Mouse (Mus musculus): ENCODE measurements around the gene Ano1. TPM values are rescaled to one million over a fixed set of nuclear protein-coding genes. Genes with fewer than 3 reads are reported as not detected.

Gene Ano1
- polyA plus RNA-seq, 2 experiments: 8.9 to 11.5 TPM

- DNase-seq (ENCODE audit: low spot score): no peak
- no peak overlapping the region for H3K4me3 ChIP-seq (replicated peaks; ENCODE audit: low read length)
- no peaks in the 10 kb centered on the region for H3K4me1 ChIP-seq (ENCODE audit: control insufficient read depth, insufficient read depth, low read length)
- no peak overlapping the region for H3K4me2 ChIP-seq (replicated peaks; ENCODE audit: low read depth, low read length, severe bottlenecking)
- H3K9ac ChIP-seq (ENCODE audit: low read depth, low read length, severe bottlenecking): no peak overlapping the region
- no peak overlapping the region for H3K27ac ChIP-seq (replicated peaks; ENCODE audit: low read depth, low read length)
- H3K36me3 ChIP-seq (ENCODE audit: control insufficient read depth, insufficient read depth, low read length): no peaks in the 10 kb centered on the region
- H3K27me3 ChIP-seq (ENCODE audit: control insufficient read depth, insufficient read depth, low read length): no peaks in the 10 kb centered on the region
- no peak for ATAC-seq (ENCODE audit: low FRiP score, low read depth)
- WGBS: 57% methylated on average over 2 of the region's 2 CpGs
- H3K9me3 ChIP-seq (ENCODE audit: control insufficient read depth, low read length): no peaks in the 10 kb centered on the region
- no peak for TF ChIP-seq POLR2A (IDR thresholded peaks at IDR 0.05; ENCODE audit: borderline replicate concordance, extremely low read depth, insufficient read depth, insufficient read length)
These were observed 7.7 kb upstream of the Ano1 start for GRCm38 (mm10) chr7:144759455-144759854.

- no peak overlapping the region for H3K9ac ChIP-seq (ENCODE audit: low read depth, low read length, severe bottlenecking)
- TF ChIP-seq POLR2A (IDR thresholded peaks at IDR 0.05; ENCODE audit: borderline replicate concordance, extremely low read depth, insufficient read depth, insufficient read length): no peak
- no peaks in the 10 kb centered on the region for H3K9me3 ChIP-seq (ENCODE audit: control insufficient read depth, low read length)
- 77% methylated on average over 11 of the region's 11 CpGs for WGBS
- no peaks in the 10 kb centered on the region for H3K4me1 ChIP-seq (ENCODE audit: control insufficient read depth, insufficient read depth, low read length)
- no peak overlapping the region for H3K4me3 ChIP-seq (replicated peaks; ENCODE audit: low read length)
- no peak overlapping the region for H3K27ac ChIP-seq (replicated peaks; ENCODE audit: low read depth, low read length)
- no peaks in the 10 kb centered on the region for H3K27me3 ChIP-seq (ENCODE audit: control insufficient read depth, insufficient read depth, low read length)
- no peak for DNase-seq (ENCODE audit: low spot score)
- H3K4me2 ChIP-seq (replicated peaks; ENCODE audit: low read depth, low read length, severe bottlenecking): no peak overlapping the region
- no peak for ATAC-seq (ENCODE audit: low FRiP score, low read depth)
- no peaks in the 10 kb centered on the region for H3K36me3 ChIP-seq (ENCODE audit: control insufficient read depth, insufficient read depth, low read length)
These were observed 4.0 kb upstream of the Ano1 start for GRCm38 (mm10) chr7:144755511-144756378.

GRCm38 (mm10) chr7:144754722-144755121, 2.9 kb upstream of the Ano1 start:
- TF ChIP-seq POLR2A (IDR thresholded peaks at IDR 0.05; ENCODE audit: borderline replicate concordance, extremely low read depth, insufficient read depth, insufficient read length): no peak
- Histone ChIP-seq H3K9ac (ENCODE audit: low read depth, low read length, severe bottlenecking) (no peak overlapping the region), H3K4me1 (ENCODE audit: control insufficient read depth, insufficient read depth, low read length) (no peaks in the 10 kb centered on the region), H3K36me3 (ENCODE audit: control insufficient read depth, insufficient read depth, low read length) (no peaks in the 10 kb centered on the region), H3K4me3 (replicated peaks; ENCODE audit: low read length) (no peak overlapping the region), H3K27ac (replicated peaks; ENCODE audit: low read depth, low read length) (no peak overlapping the region), H3K4me2 (replicated peaks; ENCODE audit: low read depth, low read length, severe bottlenecking) (no peak overlapping the region), H3K27me3 (ENCODE audit: control insufficient read depth, insufficient read depth, low read length) (no peaks in the 10 kb centered on the region), H3K9me3 (ENCODE audit: control insufficient read depth, low read length) (no peaks in the 10 kb centered on the region)
- 93% methylated on average over 2 of the region's 2 CpGs for WGBS
- DNase-seq (ENCODE audit: low spot score): no peak
- no peak for ATAC-seq (ENCODE audit: low FRiP score, low read depth)

- 80% methylated on average over 9 of the region's 9 CpGs for WGBS
- no peak for DNase-seq (ENCODE audit: low spot score)
- H3K9me3 ChIP-seq (ENCODE audit: control insufficient read depth, low read length): no peaks in the 10 kb centered on the region
- H3K27ac ChIP-seq (replicated peaks; ENCODE audit: low read depth, low read length): no peak overlapping the region
- H3K4me1 ChIP-seq (ENCODE audit: control insufficient read depth, insufficient read depth, low read length): no peaks in the 10 kb centered on the region
- H3K27me3 ChIP-seq (ENCODE audit: control insufficient read depth, insufficient read depth, low read length): no peaks in the 10 kb centered on the region
- ATAC-seq (ENCODE audit: low FRiP score, low read depth): no peak
- no peak overlapping the region for H3K4me3 ChIP-seq (replicated peaks; ENCODE audit: low read length)
- no peaks in the 10 kb centered on the region for H3K36me3 ChIP-seq (ENCODE audit: control insufficient read depth, insufficient read depth, low read length)
- H3K4me2 ChIP-seq (replicated peaks; ENCODE audit: low read depth, low read length, severe bottlenecking): no peak overlapping the region
- TF ChIP-seq POLR2A (IDR thresholded peaks at IDR 0.05; ENCODE audit: borderline replicate concordance, extremely low read depth, insufficient read depth, insufficient read length): no peak
- H3K9ac ChIP-seq (ENCODE audit: low read depth, low read length, severe bottlenecking): no peak overlapping the region
These were observed 1.9 kb upstream of the Ano1 start for GRCm38 (mm10) chr7:144753657-144754031.

- TF ChIP-seq POLR2A (IDR thresholded peaks at IDR 0.05; ENCODE audit: borderline replicate concordance, extremely low read depth, insufficient read depth, insufficient read length): no peak
- H3K9me3 ChIP-seq (ENCODE audit: control insufficient read depth, low read length): no peaks in the 10 kb centered on the region
- no peaks in the 10 kb centered on the region for H3K36me3 ChIP-seq (ENCODE audit: control insufficient read depth, insufficient read depth, low read length)
- 52% methylated on average over 14 of the region's 14 CpGs for WGBS
- ATAC-seq (ENCODE audit: low FRiP score, low read depth) (no peak), DNase-seq (ENCODE audit: low spot score) (no peak)
- H3K27ac ChIP-seq (replicated peaks; ENCODE audit: low read depth, low read length): no peak overlapping the region
- no peaks in the 10 kb centered on the region for H3K4me1 ChIP-seq (ENCODE audit: control insufficient read depth, insufficient read depth, low read length)
- no peak overlapping the region for H3K4me3 ChIP-seq (replicated peaks; ENCODE audit: low read length)
- H3K9ac ChIP-seq (ENCODE audit: low read depth, low read length, severe bottlenecking): no peak overlapping the region
- no peak overlapping the region for H3K4me2 ChIP-seq (replicated peaks; ENCODE audit: low read depth, low read length, severe bottlenecking)
- no peaks in the 10 kb centered on the region for H3K27me3 ChIP-seq (ENCODE audit: control insufficient read depth, insufficient read depth, low read length)
These were observed 1.3 kb upstream of the Ano1 start for GRCm38 (mm10) chr7:144752919-144753656.
